Mouse (Mus musculus) monocyte, adult 5-6 weeks (primary cell): ENCODE results near the gene Siva1. TPM values are rescaled to one million over a fixed set of nuclear protein-coding genes. Genes with fewer than 3 reads are reported as not detected.
A peak's percentile ranks its signal among the peaks of the same experiment; 100 is the strongest.

Experiments
- ATAC-seq: fragments of 153-309, 156-312 bp; replicated peaks from 2 replicates; pipeline ENCODE4 v1.8.0; 2017; ENCODE audit warnings: mild to moderate bottlenecking; ENCODE audit not compliant: low TSS enrichment, insufficient number of reproducible peaks, severe bottlenecking, poor library complexity, low FRiP score
- total RNA-seq: library from RNA; stranded (forward); fragments of 200-1000, 200-491, 200-594 nt; gene quantifications from 3 replicates; pipeline ENCODE4 v1.2.3, GENCODE M21; 2017

The Siva1 gene
- total RNA-seq, 1 experiment from 2014 or later = 154 TPM

DNA sequence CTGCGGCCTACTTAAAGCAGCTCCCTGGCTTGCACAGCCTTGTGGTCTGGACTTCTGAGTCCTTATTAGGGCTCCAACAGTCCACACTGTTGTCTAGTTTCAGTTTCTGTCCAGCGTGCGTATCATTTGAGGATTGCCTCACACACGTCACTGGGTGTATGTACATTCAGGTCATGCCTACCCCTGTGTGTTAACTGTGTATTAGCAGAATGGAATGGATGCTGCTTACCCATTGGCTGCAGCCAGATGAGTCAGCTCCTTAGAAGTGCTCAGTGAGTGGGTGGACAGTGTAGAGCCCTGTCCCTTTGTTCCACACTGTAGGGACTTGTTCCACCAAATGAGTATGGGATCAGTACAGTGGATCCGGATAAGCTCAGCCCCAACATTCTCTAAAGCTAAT, 3.6 kb downstream of the Siva1 start:
- ATAC-seq = 0 out of 2 replicates have a peak, but pooled peaks have one; percentile 2

DNA sequence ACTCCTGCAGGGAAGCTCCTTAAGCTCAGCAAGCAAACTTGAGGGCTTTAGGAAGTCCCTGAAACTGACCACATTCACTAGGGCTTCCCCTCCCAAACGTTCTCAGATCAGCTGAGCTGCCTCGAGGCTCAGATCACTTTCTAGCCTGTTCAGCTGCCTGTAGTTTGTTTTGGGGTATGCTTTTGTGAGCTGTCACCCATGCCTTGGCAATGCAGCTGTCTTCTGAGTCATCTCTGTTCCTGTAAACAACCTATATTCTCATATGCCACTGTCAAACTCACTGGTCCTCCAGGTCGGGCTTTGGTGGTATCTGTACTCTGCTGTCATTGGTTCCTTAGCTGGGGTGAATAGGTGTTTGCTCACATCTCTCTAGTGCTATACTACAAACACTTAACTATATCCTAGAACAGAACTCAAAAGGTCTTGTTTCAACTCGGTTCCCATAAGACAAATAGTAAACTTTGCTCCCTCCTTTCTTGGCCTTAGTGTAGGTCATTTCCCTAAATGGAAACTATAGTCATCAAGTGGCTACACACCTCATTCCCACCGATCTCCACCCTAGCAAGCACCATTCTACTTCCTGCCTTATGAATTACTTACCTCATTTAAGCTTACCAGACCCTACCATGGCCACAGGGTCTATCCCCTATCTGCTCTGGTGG, 7.4 kb downstream of the Siva1 start:
- no peak for ATAC-seq

DNA sequence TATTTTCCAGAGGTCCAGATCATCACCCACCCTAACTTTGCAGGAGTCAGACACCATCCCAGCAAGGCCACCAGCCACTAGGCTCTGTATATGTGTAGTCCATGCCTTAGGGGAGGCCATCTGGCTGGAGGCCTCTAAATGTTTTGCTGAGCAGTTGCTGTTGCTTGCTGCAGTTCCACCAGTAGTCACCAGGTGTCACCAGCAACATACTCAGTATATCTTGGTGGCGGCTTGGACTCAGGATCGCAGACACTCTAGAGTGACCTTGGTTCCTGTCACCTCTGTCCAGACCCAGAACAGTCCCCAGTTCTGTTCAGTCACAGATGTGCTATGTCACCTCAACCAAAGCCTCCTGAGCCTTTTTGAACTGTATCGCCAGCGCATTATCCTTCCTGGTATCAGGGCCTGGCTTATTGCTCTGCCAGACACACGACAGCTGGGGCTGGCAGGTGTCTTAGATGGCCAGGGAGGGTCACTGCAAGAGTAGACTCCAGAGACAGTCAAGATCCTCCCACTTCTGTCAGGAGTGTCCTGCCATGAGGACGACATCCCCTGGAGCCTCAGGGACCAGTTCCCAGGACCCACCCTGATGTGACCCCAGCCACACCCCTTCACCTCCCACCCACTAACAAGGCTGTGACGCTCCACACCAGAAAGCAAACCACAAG, 8.8 kb downstream of the Siva1 start:
- peak; percentile 71 for ATAC-seq

DNA sequence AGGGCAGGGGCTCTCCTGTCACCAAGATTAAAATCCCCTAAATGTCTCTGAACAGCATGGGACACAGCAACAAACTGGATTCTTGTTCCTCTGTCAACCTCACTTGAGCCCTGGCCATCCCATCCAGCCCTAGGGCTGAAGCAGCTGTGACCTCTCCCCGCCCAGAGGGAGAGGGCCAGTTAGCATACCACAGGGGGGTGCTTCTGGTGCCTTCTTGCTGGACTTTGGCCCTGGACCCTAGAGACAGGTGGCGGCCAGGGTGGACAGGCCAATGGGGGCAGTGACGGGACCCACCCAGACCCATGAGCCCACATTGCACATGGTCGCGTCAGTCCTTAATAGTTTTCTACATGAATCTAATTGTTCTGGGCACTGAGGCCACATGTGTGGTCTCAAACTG, 9.6 kb downstream of the Siva1 start:
- ATAC-seq = no peak

DNA sequence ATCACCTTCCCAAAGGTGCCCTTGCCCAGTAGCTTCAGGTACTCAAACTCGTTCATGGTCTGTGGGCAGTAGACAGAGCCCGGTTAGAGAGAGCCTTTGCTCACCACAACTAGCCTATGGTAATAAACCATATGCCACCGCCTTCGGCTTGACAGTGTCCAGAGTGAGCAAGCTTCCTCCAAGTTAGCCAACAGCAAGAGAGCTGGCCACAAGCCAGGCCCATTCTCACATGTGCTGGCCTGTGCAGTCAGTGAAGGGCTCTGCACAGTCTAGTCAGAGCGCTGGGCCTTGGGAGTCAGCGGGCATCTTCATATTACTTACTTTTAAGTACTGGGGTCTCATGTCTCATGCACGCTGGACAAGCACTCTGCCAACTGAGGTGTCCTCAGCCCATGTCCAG, 14.1 kb downstream of the Siva1 start:
- ATAC-seq = no peak

DNA sequence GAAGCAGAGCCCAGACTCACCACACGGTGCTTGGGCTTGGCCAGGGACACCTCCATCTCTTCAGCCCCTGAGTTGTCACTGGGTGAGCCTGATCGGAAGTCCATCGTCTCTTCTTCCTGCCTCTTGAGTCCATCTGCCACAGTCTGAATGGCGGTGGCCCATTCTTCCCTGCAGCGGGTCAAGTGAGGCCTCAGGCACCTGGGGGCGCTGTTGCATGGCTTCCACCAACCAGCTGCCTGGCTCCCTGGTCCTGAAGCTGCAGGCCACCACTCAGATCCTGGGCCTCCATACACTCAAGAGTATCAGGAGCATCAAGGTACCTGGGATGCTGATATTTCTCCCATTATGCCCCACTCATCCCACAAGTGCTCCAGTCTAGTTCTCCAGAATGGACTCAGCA, 14.6 kb downstream of the Siva1 start:
- no peak for ATAC-seq

DNA sequence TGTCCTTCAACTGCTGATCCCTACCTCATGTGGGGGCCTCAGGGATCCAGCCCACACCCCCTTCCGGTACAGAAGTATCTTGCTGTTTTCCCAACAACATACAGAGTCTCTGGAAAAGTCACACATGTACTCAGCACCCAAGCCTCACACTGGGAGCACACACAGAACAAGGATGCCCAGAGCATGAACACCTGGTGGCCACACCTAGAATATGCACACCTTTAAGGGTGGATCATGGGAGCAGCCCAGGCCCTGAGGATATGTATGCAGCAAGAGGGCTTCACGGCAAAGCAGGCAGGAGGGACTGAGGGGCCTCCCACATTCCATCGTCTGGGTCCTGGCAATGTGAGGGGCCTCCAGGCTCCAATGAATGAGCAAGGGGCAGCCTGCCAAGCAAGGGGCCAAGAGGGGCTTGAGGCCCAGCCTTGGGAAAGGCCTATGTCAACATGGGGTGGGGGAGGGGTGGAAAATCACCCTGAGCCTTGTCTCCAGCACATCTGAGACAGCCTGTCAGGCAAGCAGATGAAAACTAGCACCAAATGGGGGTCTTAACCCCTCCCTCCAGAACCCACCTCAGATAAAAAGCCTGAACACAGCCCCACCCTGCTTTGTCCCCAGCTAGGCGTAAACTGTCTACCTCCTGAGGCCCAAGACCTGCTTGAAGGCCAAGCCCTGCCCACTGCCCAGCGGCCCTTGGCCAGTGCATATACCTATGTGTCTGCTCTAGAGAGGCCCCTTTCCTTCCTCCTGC, 16.3 kb downstream of the Siva1 start:
- no peak for ATAC-seq

DNA sequence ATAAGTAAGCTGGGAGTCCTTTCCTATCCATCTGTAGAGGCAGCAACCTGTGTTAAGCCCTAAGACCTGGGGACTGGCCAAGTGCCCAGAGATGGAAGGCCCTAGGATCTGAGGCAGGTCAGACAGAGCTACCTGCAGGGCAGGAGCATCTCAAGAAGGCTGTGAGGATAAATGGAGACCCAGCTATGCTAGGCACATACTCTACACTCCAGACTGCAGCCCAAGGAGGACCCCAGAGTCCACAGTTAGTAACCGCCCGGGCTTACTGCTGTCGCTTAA, 16.8 kb downstream of the Siva1 start:
- ATAC-seq = no peak

DNA sequence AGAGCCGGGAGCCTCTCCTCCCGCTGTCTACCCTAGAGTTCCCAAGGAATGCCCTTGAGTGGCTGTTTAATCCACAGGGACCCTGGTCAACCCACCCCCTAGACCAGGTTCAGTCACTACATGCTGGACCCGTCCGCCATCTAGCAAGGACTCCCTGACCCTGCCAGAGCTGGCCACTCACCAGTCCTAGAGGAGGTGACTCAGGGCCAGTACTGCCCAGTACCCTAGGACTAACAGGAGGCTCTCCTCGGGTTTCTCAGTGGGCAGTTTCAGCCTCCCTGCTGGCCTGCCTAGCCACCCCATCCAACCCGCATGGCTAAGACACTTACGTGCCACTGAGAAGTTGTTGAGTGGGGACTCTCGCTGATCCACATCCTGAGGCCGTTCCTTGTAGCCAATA, 17.4 kb downstream of the Siva1 start:
- no peak for ATAC-seq

DNA sequence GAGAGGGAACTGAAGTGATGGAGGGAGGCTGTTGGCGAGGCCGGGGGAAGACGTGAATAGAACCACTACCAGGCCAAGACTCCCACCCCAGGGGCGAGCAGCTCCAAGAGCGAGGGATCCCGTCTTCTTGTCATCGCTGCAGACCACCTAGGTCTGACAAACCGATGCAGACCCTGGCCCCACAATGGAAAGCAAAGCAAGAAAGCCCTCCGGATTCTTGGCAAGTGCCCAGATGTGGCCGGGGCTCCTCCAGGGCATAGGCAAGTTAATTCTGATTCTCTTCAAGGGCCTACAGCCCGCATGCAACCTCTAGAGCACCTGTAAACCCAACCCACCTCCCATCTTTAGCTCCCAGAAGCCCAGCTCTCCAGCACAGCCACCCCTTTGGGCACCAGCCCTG, 18.8 kb downstream of the Siva1 start:
- no peak for ATAC-seq

DNA sequence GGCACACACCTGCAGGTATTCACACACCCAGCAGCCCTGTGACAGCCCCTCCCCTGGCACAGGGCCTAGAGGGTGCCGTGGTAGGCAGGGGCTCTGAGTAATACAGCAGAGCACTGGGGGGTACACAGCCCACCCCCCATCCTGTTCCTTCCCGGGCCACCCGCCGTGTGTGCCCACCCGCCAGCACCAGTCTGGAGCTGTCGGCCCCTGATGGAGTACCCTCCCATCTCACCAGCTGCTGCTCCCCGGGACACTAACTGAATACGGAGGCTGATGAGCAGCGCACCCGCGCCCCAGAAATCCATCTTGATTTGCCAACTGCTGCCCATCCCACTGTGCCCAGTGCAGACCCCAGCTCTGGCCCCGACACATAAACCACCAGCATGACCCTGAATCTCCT, 19.2 kb downstream of the Siva1 start:
- ATAC-seq = no peak

DNA sequence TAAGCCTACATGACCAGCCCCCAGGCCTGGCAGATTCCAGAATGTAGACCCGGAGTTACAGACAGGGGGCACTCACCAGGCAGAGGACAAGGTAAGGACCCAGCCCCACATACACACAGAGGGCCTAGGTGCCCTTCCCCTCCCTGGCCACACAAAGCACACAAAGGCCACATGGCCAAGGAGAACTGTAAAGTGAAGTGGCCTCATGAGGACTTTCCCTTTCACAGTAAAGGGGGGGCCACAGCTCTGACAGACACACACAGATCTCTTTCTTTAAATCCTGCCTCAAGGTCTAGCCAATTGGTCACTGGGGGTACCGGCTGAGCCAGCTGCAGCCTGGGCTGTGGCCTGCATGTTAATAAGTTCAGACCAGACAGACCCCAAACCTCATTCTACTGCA, 19.6 kb downstream of the Siva1 start:
- no peak for ATAC-seq

DNA sequence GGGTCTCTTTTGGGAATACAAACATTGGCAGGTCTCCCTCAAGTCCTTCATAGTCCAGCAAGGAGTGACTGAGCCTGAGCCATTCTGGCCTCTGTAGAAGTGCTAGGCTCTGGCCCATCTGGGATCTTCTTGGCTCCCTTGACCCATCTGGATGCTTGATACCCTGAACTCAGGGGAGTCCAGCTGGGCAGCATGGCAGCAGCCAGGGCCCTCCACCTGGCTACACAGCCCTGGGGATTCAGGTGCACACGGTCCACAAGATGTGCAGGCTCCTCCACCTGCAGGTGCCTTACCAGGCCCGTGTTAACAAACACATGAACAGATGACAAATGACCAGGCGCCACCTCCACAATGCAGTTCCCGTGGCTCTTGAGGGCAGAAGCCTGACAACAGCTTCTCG, 20.2 kb downstream of the Siva1 start:
- ATAC-seq = no peak

DNA sequence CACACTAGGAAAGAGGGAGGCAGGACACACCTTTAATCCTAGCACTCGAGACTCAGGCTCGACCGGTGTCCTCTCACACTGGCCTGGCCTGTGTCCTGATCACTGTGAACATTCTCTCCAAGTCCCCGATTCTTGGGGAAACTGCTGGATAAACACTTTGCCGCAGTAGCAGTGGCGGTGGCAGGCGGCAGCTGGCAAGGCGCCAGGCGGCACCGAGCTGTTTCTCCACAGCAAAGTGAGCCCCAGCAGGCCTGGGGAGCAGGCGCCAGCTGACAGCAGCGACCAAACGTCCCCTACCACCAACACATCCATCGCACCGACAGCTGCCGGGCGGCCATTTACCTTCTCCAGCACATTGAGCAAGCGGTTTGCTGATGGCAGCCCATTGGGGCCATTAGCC, 21.0 kb downstream of the Siva1 start:
- ATAC-seq = no peak

DNA sequence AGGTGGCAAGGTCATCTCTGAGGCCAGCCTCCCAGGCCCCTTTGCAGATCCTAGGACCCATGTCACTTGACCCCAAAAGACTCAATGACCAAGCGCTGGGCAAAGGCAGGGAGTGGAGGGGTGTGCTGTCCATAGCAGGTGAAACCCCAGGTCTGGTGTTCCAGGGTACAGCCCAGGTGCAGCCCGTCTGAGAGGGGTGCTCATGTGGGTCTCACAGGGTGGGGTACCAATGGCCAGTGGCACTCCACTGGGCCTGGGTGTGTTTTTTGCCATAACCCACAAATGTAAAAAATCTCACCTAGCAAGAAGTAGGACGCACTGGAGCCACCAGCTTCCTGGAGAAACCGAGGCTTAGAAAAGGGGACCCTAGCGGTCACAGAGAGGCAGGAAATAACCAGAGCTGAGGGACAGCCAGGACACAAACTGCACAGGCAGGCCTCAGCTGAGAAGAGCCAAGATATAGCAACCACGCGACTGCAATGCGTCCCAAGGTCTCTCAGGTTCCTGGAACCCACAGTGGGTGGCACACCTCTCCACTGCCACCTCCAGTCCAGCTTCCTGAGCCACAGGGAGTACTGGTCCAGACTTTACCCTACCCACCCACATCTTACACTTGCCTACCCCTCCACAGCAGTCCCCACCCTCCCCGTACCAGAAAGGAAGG, 21.5 kb downstream of the Siva1 start:
- no peak for ATAC-seq

DNA sequence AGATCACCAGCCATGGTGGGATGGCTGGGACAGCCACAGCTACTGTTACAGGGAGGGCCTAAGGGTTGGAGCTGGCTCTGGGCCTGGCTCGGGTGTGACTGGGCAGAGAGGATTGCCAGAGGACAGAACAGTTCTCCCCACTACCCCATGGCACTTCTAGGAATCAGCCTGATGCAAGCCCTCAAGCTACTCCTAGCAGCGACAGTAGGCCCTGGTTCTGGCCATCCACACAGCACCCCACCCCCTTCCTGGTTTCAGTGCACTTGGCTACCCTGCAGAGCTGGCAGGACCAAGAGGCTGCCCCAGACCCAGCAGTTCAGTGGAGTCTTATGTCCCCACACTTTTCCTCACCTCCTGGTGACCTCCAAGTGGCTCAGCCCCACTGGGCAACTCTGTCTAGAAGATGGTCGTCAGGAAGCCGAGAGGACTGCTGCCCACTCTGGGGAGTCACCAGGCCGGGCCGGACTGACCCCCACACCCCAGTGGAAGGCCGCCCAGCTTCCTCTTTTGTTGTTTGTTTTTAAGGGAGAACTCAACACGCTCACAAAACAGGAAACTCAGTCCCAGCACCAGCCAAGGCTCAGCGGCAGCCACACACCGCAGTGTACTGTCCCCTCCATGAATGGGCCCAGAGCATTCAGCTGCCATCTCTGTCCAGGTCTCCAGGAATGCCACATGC, 23.3 kb downstream of the Siva1 start:
- ATAC-seq = peak; percentile 62

DNA sequence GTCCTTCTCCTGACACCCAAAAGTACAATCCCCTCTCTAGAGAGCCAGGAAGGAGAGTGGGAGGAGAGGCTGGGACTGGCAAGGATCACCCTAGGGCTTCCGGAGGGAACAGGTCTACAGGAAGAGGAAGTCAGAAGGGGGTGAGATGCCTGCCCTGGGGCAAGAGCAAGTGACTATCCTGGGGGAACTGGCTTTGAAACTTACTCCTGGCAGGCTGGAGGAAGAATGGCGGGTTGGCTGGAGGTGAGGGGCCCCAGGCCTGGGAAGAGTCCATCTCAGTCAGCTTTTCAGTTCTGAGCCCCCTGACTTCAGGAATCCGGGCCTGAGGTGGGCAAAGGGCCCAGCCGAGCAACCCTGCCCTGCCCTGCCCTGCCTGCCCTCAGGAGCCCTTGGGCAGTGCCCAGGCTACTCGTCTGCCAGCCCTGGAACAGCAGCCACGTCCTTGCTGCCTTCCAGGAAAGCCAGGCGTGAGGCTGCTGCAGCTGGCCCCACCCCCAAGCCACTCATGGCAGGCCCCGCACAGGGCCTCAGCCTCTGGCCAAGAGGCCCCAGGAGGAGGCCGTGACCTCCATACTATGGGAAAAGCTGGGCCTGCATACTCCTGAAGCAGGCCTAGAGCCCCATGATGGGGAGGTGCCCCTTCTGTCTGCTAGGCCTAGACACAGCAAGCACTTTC, 26.4 kb downstream of the Siva1 start:
- ATAC-seq = no peak

DNA sequence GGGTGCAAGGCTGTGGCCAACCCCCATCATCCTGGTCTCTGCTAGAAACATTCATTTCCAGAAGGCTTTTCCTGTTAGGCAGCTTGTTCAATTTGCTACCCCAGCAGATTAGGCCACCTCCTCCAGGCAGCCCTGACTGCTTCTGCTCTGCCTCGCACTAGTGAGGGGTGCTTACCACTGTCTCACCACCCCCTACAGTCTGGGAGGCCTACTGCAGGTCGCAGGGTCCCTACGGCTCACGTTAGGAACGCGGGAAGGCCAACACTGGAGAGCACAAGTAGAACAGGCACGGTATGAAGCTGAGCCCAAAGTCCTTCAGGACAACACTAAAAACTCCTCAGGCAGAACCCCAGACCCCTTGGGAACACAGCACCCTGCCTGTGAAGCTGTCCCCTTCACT, 27.4 kb downstream of the Siva1 start:
- ATAC-seq = no peak
